Mouse (Mus musculus) heart, postnatal 0 days (tissue): ENCODE data around the gene Eddm3b.

Source experiments
- CTCF ChIP-seq: IDR thresholded peaks from 2 replicates; pipeline ENCODE4 v1.5.1; 2016; ENCODE audit warnings: antibody characterized with exemption, control low read depth, low read depth
- EP300 ChIP-seq: IDR thresholded peaks from 2 replicates; pipeline ENCODE4 v1.6.1; 2016; ENCODE audit warnings: antibody characterized with exemption, low read depth

DNA sequence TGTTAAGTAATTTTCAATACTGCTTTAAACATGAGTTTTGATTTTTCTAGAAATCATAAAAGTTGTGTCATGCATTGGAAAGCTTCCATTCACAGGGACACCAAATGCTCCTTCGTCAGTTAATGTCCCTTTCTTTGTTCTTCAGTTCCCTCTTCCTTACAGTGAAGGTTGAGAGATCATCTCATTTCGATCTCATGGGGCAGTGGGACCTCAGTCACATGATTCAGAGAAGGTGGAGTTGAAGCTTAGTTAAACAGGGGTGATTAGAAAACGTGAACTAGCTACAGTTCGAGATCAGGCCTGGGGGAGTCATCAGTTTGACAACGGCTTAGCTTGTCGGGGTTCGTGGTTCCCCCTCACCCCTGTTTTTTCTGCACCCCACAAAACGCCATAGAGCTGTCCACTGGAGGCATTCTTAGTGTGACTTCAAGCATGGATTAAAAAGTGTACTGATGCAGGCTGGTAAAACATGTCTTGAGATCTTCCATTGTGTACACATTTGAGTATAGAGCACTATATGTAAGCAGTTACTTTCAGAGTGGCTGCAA lies 22.1 kb upstream of the Eddm3b start:
- TF ChIP-seq EP300 = no peak
- no peak for TF ChIP-seq CTCF
